Mouse (Mus musculus) intestine, embryonic 15.5 days (tissue): Measurements from ENCODE around the gene Atxn7. TPM values are rescaled to one million over a fixed set of nuclear protein-coding genes. Genes with fewer than 3 reads are reported as not detected.

Experiments used
- ATAC-seq: fragments of 200-750 bp; cut with Nextera tagmentation; 2 replicates; pipeline ENCODE4 v1.8.0; 2017; ENCODE audit warnings: moderate TSS enrichment, moderate library complexity
- H3K27ac ChIP-seq: fragments of 300-500 bp; sonication (generic); 2 replicates; pipeline ENCODE4 v1.5.1; 2015; ENCODE audit warnings: mild to moderate bottlenecking, inconsistent platforms
- H3K27me3 ChIP-seq: fragments of 300-500 bp; sonication (generic); replicated peaks from 2 replicates; pipeline ENCODE4 v1.6.1; 2015; ENCODE audit warnings: inconsistent platforms
- H3K36me3 ChIP-seq: fragments of 300-500 bp; sonication (generic); 2 replicates; pipeline ENCODE4 v1.6.1; 2015; ENCODE audit warnings: inconsistent platforms
- H3K4me1 ChIP-seq: fragments of 300-500 bp; sonication (generic); replicated peaks from 2 replicates; pipeline ENCODE4 v1.6.1; 2015; ENCODE audit warnings: inconsistent platforms
- H3K4me2 ChIP-seq: fragments of 300-500 bp; sonication (generic); replicated peaks from 2 replicates; pipeline ENCODE4 v1.6.1; 2015; ENCODE audit warnings: mild to moderate bottlenecking, inconsistent platforms
- H3K4me3 ChIP-seq: fragments of 300-500 bp; sonication (generic); replicated peaks from 2 replicates; pipeline ENCODE4 v1.5.1; 2015; ENCODE audit warnings: inconsistent platforms
- H3K9ac ChIP-seq: fragments of 300-500 bp; sonication (generic); 2 replicates; pipeline ENCODE4 v1.6.1; 2015; ENCODE audit warnings: inconsistent platforms
- H3K9me3 ChIP-seq: fragments of 300-500 bp; sonication (generic); 2 replicates; pipeline ENCODE4 v1.6.1; 2016; ENCODE audit warnings: inconsistent platforms
- WGBS: fragments of 180-500 bp; shearing (Covaris S2); methylation state at CpG from one replicate; pipeline ENCODE4 v1.1.7; 2015; 5-methylcytosine and 5-hydroxymethylcytosine counted together
- polyA plus RNA-seq: library from polyadenylated mRNA; unstranded; fragments of >200 nt; fragmentation: Nextera tagmentation; extraction: Ambion mirVana; gene quantifications from 2 replicates; pipeline ENCODE4 v1.2.1, GENCODE M21; 2015

The Atxn7 gene
- polyA plus RNA-seq, 1 experiment from 2014 or later, result 3.6 TPM

- Histone ChIP-seq H3K9ac (no peak overlapping the region), H3K9me3 (no peaks in the 10 kb centered on the region), H3K36me3 (no peaks in the 10 kb centered on the region), H3K4me2 (no peak overlapping the region), H3K27me3 (no peaks in the 10 kb centered on the region), H3K27ac (no peak overlapping the region), H3K4me1 (peaks cover 11% of the 10 kb centered on the region), H3K4me3 (no peak overlapping the region)
- ATAC-seq, result no peak
- WGBS, result 44% methylated on average over 6 of the region's 6 CpGs
These were observed 109.5 kb downstream of the Atxn7 start for GRCm38 (mm10) chr14:14070541-14071315.

- WGBS, result 18% methylated on average over 4 of the region's 4 CpGs
- H3K27ac ChIP-seq, result no peak overlapping the region
- H3K9me3 ChIP-seq, result no peaks in the 10 kb centered on the region
- no peaks in the 10 kb centered on the region for H3K36me3 ChIP-seq
- no peaks in the 10 kb centered on the region for H3K27me3 ChIP-seq
- ATAC-seq, result no peak
- H3K9ac ChIP-seq, result no peak overlapping the region
- no peak overlapping the region for H3K4me3 ChIP-seq
- no peak overlapping the region for H3K4me2 ChIP-seq
- H3K4me1 ChIP-seq, result peaks cover 8% of the 10 kb centered on the region
These were observed 110.2 kb downstream of the Atxn7 start for GRCm38 (mm10) chr14:14071456-14071855.

- no peaks in the 10 kb centered on the region for H3K4me1 ChIP-seq
- no peak for ATAC-seq
- no peak overlapping the region for H3K4me3 ChIP-seq
- H3K36me3 ChIP-seq, result no peaks in the 10 kb centered on the region
- WGBS, result 93% methylated on average over 6 of the region's 6 CpGs
- H3K9me3 ChIP-seq, result no peaks in the 10 kb centered on the region
- H3K4me2 ChIP-seq, result no peak overlapping the region
- no peak overlapping the region for H3K27ac ChIP-seq
- H3K27me3 ChIP-seq, result no peaks in the 10 kb centered on the region
- no peak overlapping the region for H3K9ac ChIP-seq
These were observed 119.5 kb downstream of the Atxn7 start for GRCm38 (mm10) chr14:14080604-14081194.

GRCm38 (mm10) chr14:14083811-14084210, 122.6 kb downstream of the Atxn7 start:
- Histone ChIP-seq H3K4me3 (no peak overlapping the region), H3K9me3 (no peaks in the 10 kb centered on the region), H3K27ac (no peak overlapping the region), H3K9ac (no peak overlapping the region), H3K27me3 (no peaks in the 10 kb centered on the region), H3K4me2 (no peak overlapping the region), H3K36me3 (no peaks in the 10 kb centered on the region), H3K4me1 (no peaks in the 10 kb centered on the region)
- no peak for ATAC-seq
- WGBS, result 94% methylated on average over 8 of the region's 8 CpGs

- 82% methylated on average over 4 of the region's 4 CpGs for WGBS
- no peak overlapping the region for H3K27ac ChIP-seq
- no peak for ATAC-seq
- H3K27me3 ChIP-seq, result no peaks in the 10 kb centered on the region
- H3K4me2 ChIP-seq, result no peak overlapping the region
- no peaks in the 10 kb centered on the region for H3K4me1 ChIP-seq
- H3K36me3 ChIP-seq, result 0 out of 2 replicates have a peak, but pooled peaks cover 3% of the 10 kb centered on the region
- H3K4me3 ChIP-seq, result no peak overlapping the region
- H3K9ac ChIP-seq, result no peak overlapping the region
- H3K9me3 ChIP-seq, result no peaks in the 10 kb centered on the region
These were observed 125.5 kb downstream of the Atxn7 start for GRCm38 (mm10) chr14:14086711-14087263.

- 79% methylated on average over 6 of the region's 6 CpGs for WGBS
- ATAC-seq, result no peak
- Histone ChIP-seq H3K27ac (no peak overlapping the region), H3K9me3 (no peaks in the 10 kb centered on the region), H3K4me1 (no peaks in the 10 kb centered on the region), H3K4me3 (no peak overlapping the region), H3K4me2 (no peak overlapping the region), H3K27me3 (no peaks in the 10 kb centered on the region), H3K36me3 (0 out of 2 replicates have a peak, but pooled peaks cover 3% of the 10 kb centered on the region), H3K9ac (no peak overlapping the region)
These were observed 126.1 kb downstream of the Atxn7 start for GRCm38 (mm10) chr14:14087348-14087747.

- Histone ChIP-seq H3K4me2 (no peak overlapping the region), H3K27me3 (no peaks in the 10 kb centered on the region), H3K4me3 (no peak overlapping the region), H3K9ac (no peak overlapping the region), H3K36me3 (peaks cover 7% of the 10 kb centered on the region; the same call in 1 of the 2 replicates), H3K4me1 (no peaks in the 10 kb centered on the region), H3K9me3 (no peaks in the 10 kb centered on the region), H3K27ac (no peak overlapping the region)
- ATAC-seq, result no peak
- WGBS, result 82% methylated on average over 9 of the region's 9 CpGs
These were observed 127.0 kb downstream of the Atxn7 start for GRCm38 (mm10) chr14:14088016-14088791.

GRCm38 (mm10) chr14:14090571-14090970, 129.3 kb downstream of the Atxn7 start:
- H3K36me3 ChIP-seq, result peaks cover 9% of the 10 kb centered on the region; the same call in 1 of the 2 replicates

GRCm38 (mm10) chr14:14098330-14098980, 137.2 kb downstream of the Atxn7 start:
- Histone ChIP-seq H3K9me3 (no peaks in the 10 kb centered on the region), H3K4me3 (no peak overlapping the region), H3K9ac (no peak overlapping the region), H3K4me2 (no peak overlapping the region), H3K27me3 (no peaks in the 10 kb centered on the region), H3K4me1 (no peaks in the 10 kb centered on the region), H3K36me3 (peaks cover 22% of the 10 kb centered on the region; the same call in 1 of the 2 replicates), H3K27ac (no peak overlapping the region)
- 29% methylated on average over 10 of the region's 10 CpGs for WGBS
- ATAC-seq, result peak; percentile 72

More at GRCm38 (mm10) chr14:14090571-14090970, 129.3 kb downstream of the Atxn7 start:
- no peaks in the 10 kb centered on the region for H3K27me3 ChIP-seq
- no peak overlapping the region for H3K27ac ChIP-seq
- H3K4me3 ChIP-seq, result no peak overlapping the region
- H3K9ac ChIP-seq, result no peak overlapping the region
- ATAC-seq, result no peak
- no peaks in the 10 kb centered on the region for H3K9me3 ChIP-seq
- no peaks in the 10 kb centered on the region for H3K4me1 ChIP-seq
- H3K4me2 ChIP-seq, result no peak overlapping the region
- 96% methylated on average over 6 of the region's 6 CpGs for WGBS

GRCm38 (mm10) chr14:14100773-14101280, 139.6 kb downstream of the Atxn7 start:
- H3K9ac ChIP-seq, result no peak overlapping the region
- ATAC-seq, result peak; percentile 47
- H3K36me3 ChIP-seq, result peaks cover 17% of the 10 kb centered on the region; the same call in 1 of the 2 replicates

GRCm38 (mm10) chr14:14101296-14101695, 140.1 kb downstream of the Atxn7 start:
- 93% methylated on average over 9 of the region's 9 CpGs for WGBS
- ATAC-seq, result no peak
- peaks cover 13% of the 10 kb centered on the region; the same call in 1 of the 2 replicates for H3K36me3 ChIP-seq
- H3K4me2 ChIP-seq, result no peak overlapping the region
- H3K4me1 ChIP-seq, result no peaks in the 10 kb centered on the region
- no peaks in the 10 kb centered on the region for H3K9me3 ChIP-seq
- H3K27me3 ChIP-seq, result no peaks in the 10 kb centered on the region
- no peak overlapping the region for H3K27ac ChIP-seq
- H3K9ac ChIP-seq, result no peak overlapping the region
- H3K4me3 ChIP-seq, result no peak overlapping the region

More at GRCm38 (mm10) chr14:14100773-14101280, 139.6 kb downstream of the Atxn7 start:
- H3K27me3 ChIP-seq, result no peaks in the 10 kb centered on the region
- H3K27ac ChIP-seq, result no peak overlapping the region
- WGBS, result 80% methylated on average over 8 of the region's 8 CpGs
- H3K4me2 ChIP-seq, result no peak overlapping the region
- H3K9me3 ChIP-seq, result no peaks in the 10 kb centered on the region
- no peak overlapping the region for H3K4me3 ChIP-seq
- no peaks in the 10 kb centered on the region for H3K4me1 ChIP-seq
